Mouse (Mus musculus): ENCODE measurements around the gene Akap13. TPM values are rescaled to one million over a fixed set of nuclear protein-coding genes. Genes with fewer than 3 reads are reported as not detected.

Akap13 gene
- polyA plus RNA-seq, 1 experiment from 2014 or later = 24.9 TPM

DNA sequence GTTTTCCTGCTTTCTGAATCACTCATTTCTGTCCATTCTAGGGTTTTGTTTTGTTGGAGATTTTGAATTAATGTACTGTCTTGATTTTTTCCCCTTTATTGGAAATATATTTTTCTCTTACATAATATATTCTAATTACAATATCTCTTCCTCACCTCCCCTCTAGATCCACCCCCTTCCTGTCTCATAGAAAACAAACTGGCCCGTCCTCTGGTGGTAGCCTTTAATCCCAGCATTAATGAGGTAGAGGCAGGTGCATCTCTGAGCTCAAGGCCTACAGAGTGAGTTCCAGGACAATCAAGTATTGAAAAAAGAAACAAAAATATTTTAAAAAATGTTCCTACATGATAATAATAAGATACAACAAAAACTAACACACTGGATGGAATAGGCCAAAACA is 201.6 kb downstream of the Akap13 start:
- Histone ChIP-seq H3K9me3 (no peaks in the 10 kb centered on the region), H3K4me3 (no peak overlapping the region), H3K4me1 (0 out of 2 replicates have a peak, but pooled peaks cover 4% of the 10 kb centered on the region), H3K27ac (no peak overlapping the region), H3K27me3 (ENCODE audit: poor library complexity, severe bottlenecking) (no peaks in the 10 kb centered on the region), H3K36me3 (replicated peaks) (no peaks in the 10 kb centered on the region)
- no peak for DNase-seq (ENCODE audit: extremely low spot score, low spot score)
- 81% methylated on average over 1 of the region's 1 CpGs for WGBS

DNA sequence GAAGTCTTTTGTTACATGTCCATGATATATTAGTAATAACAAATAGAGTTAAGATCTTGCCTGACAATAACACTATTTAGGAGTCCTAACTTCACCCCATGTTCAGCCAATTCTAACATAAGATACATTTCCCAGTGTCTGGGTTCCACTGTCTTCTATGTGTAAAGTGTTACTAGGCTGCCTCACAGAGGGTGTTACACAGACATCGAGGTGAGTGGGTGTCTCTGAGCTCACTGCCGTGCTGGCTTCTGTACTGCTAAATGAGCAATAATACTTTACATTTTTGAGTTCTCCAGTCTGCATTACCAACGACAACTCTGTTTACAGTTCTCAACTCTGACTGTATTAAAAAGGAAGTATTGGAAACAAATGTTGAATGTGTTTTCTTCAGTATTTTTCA is 209.1 kb downstream of the Akap13 start:
- H3K9me3 ChIP-seq = no peaks in the 10 kb centered on the region
- H3K27me3 ChIP-seq (ENCODE audit: poor library complexity, severe bottlenecking) = no peaks in the 10 kb centered on the region
- peaks cover 4% of the 10 kb centered on the region; the same call in 1 of the 2 replicates for H3K4me1 ChIP-seq
- H3K27ac ChIP-seq = no peak overlapping the region
- H3K4me3 ChIP-seq = no peak overlapping the region
- 92% methylated on average over 3 of the region's 3 CpGs for WGBS
- H3K36me3 ChIP-seq (replicated peaks) = peaks cover 4% of the 10 kb centered on the region; the same call in 1 of the 2 replicates
- no peak for DNase-seq (ENCODE audit: extremely low spot score, low spot score)

DNA sequence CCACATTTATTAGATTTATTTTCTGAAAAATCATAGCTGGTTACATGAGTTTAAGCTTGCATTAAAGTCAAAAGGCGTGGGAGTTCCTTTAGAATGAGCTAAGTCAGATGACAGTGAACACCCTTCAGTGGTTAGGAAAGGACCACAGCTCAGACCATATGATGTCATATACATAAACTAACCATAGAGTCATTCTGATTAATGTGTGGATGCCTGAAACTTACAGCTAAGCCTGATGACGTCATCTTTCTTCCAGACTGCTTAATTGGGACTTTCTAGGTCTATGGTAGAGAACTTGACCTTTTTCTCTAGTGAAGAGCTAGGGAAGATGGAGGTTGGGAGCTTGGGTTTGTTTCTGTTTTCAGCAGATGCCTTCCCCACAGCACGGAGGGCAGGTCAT is 211.6 kb downstream of the Akap13 start:
- WGBS = 88% methylated on average over 3 of the region's 3 CpGs
- Histone ChIP-seq H3K4me1 (peaks cover 4% of the 10 kb centered on the region; the same call in 1 of the 2 replicates), H3K9me3 (no peaks in the 10 kb centered on the region), H3K27me3 (ENCODE audit: poor library complexity, severe bottlenecking) (no peaks in the 10 kb centered on the region), H3K4me3 (no peak overlapping the region), H3K27ac (no peak overlapping the region), H3K36me3 (replicated peaks) (peaks cover 4% of the 10 kb centered on the region; the same call in 1 of the 2 replicates)
- no peak for DNase-seq (ENCODE audit: extremely low spot score, low spot score)

DNA sequence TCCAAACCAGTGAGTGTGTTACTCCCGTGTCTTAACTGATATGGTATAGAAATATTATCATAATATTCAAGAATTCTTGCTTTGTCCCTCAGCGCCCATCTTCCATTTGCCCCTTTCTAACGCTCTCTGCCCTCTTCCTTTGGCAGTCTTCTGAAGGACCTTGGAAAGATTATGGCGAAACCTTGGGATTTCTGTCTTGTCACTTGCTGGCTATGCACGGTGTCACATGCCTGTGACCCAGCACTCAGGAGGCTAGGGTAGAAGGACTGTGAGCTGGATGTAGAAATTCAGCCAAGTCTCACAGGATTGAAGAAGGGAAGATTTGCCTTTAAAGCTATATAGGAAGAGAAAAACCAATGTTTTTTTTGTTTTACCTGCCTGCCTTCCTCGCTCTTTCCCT is 212.2 kb downstream of the Akap13 start:
- Histone ChIP-seq H3K36me3 (replicated peaks) (peaks cover 4% of the 10 kb centered on the region; the same call in 1 of the 2 replicates), H3K27ac (no peak overlapping the region), H3K27me3 (ENCODE audit: poor library complexity, severe bottlenecking) (no peaks in the 10 kb centered on the region), H3K4me1 (peaks cover 4% of the 10 kb centered on the region; the same call in 1 of the 2 replicates), H3K4me3 (no peak overlapping the region), H3K9me3 (no peaks in the 10 kb centered on the region)
- 94% methylated on average over 6 of the region's 6 CpGs for WGBS
- no peak for DNase-seq (ENCODE audit: extremely low spot score, low spot score)

DNA sequence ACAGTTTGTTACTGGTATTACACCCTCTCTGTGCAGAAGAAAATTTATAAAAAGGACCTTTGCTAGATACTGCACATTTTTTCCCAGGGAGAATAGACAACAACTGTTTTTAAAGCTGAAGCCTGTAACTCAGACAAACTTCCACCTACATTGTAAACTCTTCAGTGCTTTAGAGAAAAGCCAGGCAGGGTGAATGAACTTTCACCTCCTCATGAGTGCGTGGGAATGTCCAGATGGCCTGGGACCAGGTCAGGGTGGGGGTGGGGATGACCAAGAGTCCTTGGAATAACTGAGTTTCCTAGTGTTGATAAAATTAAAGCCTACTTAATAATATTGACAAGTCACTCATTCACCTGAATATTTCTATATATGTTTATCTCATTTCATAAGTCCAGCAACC is 213.1 kb downstream of the Akap13 start:
- H3K9me3 ChIP-seq = no peaks in the 10 kb centered on the region
- no peaks in the 10 kb centered on the region for H3K27me3 ChIP-seq (ENCODE audit: poor library complexity, severe bottlenecking)
- H3K4me3 ChIP-seq = no peak overlapping the region
- peaks cover 4% of the 10 kb centered on the region; the same call in 1 of the 2 replicates for H3K36me3 ChIP-seq (replicated peaks)
- DNase-seq (ENCODE audit: extremely low spot score, low spot score) = no peak
- H3K4me1 ChIP-seq = peaks cover 4% of the 10 kb centered on the region; the same call in 1 of the 2 replicates
- no peak overlapping the region for H3K27ac ChIP-seq
- 60% methylated on average over 1 of the region's 1 CpGs for WGBS

DNA sequence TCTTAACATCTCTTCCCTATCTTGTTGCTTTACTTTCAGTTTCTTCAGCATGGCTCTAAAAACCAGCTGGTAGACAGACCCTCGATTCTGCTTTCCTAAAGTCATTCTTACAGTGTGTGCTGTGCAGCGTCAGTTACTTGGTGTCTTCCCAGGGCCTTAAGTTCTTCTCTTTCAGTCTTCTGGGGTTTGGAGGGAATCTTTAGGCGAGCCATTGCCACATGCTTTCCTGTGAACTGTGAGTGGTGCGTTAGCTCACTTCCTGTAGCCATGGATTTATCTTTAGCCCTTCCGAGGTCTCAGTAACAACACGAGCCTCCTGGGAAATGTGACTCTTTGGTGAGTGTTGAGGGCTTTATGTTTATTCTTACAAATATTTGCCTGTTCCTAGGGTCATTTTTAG is 214.1 kb downstream of the Akap13 start:
- H3K27me3 ChIP-seq (ENCODE audit: poor library complexity, severe bottlenecking) = no peaks in the 10 kb centered on the region
- peaks cover 4% of the 10 kb centered on the region; the same call in 1 of the 2 replicates for H3K4me1 ChIP-seq
- H3K9me3 ChIP-seq = no peaks in the 10 kb centered on the region
- DNase-seq (ENCODE audit: extremely low spot score, low spot score) = no peak
- H3K4me3 ChIP-seq = no peak overlapping the region
- no peak overlapping the region for H3K27ac ChIP-seq
- peaks cover 4% of the 10 kb centered on the region; the same call in 1 of the 2 replicates for H3K36me3 ChIP-seq (replicated peaks)
- WGBS = 86% methylated on average over 6 of the region's 6 CpGs

DNA sequence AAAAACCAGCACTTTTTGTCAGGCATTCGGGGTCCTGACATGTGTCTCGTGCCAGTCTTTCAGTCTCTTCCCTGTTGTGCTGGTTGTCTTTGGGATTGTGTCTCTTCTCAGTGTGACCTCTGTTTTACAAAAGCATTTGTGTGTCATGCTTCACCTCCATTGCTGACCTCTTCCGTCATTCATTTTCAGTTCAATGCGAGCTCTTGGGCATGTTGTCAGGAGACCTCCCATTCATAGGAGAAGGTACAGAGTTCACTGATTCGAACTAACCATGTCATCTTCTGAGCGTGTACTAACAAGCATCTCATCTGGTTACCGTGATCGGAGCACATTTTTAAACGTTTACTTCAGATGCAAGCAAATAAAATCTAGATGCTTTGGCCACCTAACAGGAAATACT is 224.3 kb downstream of the Akap13 start:
- Histone ChIP-seq H3K9me3 (no peaks in the 10 kb centered on the region), H3K4me1 (peaks cover 20% of the 10 kb centered on the region)
- DNase-seq (ENCODE audit: extremely low spot score, low spot score) = no peak

DNA sequence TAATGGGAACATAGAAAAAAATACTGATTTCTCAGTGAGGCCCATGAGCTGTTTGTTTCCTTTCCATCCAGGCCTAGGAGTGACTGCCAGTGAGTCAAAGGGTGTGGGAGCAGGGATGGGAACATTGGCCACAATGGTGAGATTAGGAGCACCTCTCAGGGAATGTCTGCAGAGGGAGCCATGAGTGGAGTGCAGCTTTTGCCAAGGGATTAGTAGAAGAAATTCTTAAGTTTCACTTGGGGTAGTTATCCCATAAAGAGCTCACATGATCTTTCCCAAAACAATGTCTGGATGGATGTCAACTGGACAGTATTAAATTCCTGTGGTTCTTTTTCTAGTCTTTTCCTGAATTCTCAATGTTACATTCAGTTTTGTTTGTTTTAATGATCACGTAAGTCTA is 227.6 kb downstream of the Akap13 start:
- no peak overlapping the region for H3K27ac ChIP-seq
- no peaks in the 10 kb centered on the region for H3K9me3 ChIP-seq
- peaks cover 18% of the 10 kb centered on the region for H3K36me3 ChIP-seq (replicated peaks)
- WGBS = 89% methylated on average over 1 of the region's 1 CpGs
- no peaks in the 10 kb centered on the region for H3K27me3 ChIP-seq (ENCODE audit: poor library complexity, severe bottlenecking)
- peaks cover 20% of the 10 kb centered on the region for H3K4me1 ChIP-seq
- no peak for DNase-seq (ENCODE audit: extremely low spot score, low spot score)
- no peak overlapping the region for H3K4me3 ChIP-seq

More for the DNA sequence above, 224.3 kb downstream of the Akap13 start:
- H3K27me3 ChIP-seq (ENCODE audit: poor library complexity, severe bottlenecking) = no peaks in the 10 kb centered on the region
- H3K4me3 ChIP-seq = no peak overlapping the region
- H3K36me3 ChIP-seq (replicated peaks) = peaks cover 20% of the 10 kb centered on the region
- no peak overlapping the region for H3K27ac ChIP-seq
- WGBS = 71% methylated on average over 9 of the region's 9 CpGs

DNA sequence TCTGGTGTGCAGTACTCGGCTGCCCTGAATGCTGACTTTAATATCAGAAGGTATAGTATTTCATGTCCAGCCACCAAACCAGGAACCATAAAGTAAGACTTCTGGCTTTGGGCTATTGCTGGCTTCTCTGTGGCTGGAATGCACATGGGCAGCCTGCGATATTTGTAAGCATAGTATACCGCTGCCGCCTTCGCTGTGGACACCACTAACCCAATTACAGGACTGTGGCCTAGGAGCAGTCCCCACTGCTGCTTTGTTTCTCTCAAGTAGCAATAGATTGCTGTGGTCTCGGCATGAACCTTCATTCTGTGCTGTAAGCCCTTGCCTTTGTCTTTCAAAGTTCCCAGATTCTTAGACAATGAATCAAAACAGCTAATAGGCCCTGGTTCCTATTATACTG is 228.1 kb downstream of the Akap13 start:
- peaks cover 19% of the 10 kb centered on the region for H3K36me3 ChIP-seq (replicated peaks)
- no peaks in the 10 kb centered on the region for H3K27me3 ChIP-seq (ENCODE audit: poor library complexity, severe bottlenecking)
- DNase-seq (ENCODE audit: extremely low spot score, low spot score) = no peak
- no peak overlapping the region for H3K4me3 ChIP-seq
- 72% methylated on average over 6 of the region's 6 CpGs for WGBS
- H3K9me3 ChIP-seq = no peaks in the 10 kb centered on the region
- peaks cover 20% of the 10 kb centered on the region for H3K4me1 ChIP-seq
- no peak overlapping the region for H3K27ac ChIP-seq

DNA sequence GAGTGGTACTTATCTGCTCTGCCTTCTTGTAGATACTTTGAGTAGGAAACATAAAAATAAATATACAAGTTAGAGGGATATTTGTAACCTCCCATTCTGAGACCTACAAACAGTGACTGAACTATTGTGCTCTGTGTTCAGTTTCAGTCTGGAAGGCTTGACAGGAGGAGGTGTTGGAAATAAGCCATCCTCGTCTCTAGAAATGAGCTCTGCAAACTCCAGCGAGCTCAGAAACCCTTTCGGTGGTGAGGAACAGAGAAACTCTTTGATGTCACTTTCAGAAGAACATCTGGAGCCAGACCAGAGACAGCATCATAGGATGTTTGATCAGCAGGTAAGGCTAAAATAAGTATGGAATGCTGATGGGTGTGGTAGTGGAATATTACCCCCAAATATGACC is 229.6 kb downstream of the Akap13 start:
- no peaks in the 10 kb centered on the region for H3K9me3 ChIP-seq
- H3K4me1 ChIP-seq = peaks cover 16% of the 10 kb centered on the region
- no peak overlapping the region for H3K27ac ChIP-seq
- WGBS = 90% methylated on average over 3 of the region's 3 CpGs
- no peak for DNase-seq (ENCODE audit: extremely low spot score, low spot score)
- H3K4me3 ChIP-seq = no peak overlapping the region
- H3K36me3 ChIP-seq (replicated peaks) = peaks cover 22% of the 10 kb centered on the region
- H3K27me3 ChIP-seq (ENCODE audit: poor library complexity, severe bottlenecking) = no peaks in the 10 kb centered on the region

DNA sequence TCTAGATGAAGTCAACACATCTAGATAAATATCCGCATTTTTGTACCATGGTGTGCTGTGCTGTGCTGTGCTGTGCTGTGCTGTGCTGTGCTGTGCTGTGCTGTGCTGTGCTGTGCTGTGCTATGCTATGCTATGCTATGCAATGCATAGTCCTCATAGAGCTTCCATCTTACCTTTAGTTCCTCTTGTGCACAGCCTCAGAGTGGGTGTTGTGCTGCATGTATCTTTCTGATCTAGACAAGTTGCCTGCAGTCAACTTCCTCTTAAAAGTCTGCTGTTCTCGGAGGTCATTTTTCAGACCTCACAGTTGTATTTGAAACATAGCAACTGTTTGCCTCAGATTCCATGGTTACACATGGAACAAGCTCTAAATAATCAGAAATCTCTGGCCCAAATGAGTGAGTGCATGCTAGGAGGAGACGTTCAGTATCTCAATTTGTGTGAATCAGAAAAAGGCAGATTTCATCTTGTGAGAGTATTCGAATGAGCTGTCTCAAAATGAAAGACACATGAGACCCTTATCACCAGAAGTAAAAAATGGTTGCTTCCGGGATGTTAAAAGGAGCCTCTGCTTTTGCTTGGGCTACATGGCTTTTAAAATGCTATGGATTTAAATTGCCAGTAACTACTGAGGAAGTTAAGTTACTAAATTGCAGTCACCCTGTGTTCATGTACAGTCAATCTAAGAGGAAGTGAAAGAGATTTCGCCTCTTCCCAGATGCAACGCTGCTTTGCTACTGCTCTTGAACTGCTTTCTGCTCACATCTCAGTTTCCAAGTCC is 230.9 kb downstream of the Akap13 start:
- no peaks in the 10 kb centered on the region for H3K27me3 ChIP-seq (ENCODE audit: poor library complexity, severe bottlenecking)
- no peak for DNase-seq (ENCODE audit: extremely low spot score, low spot score)

DNA sequence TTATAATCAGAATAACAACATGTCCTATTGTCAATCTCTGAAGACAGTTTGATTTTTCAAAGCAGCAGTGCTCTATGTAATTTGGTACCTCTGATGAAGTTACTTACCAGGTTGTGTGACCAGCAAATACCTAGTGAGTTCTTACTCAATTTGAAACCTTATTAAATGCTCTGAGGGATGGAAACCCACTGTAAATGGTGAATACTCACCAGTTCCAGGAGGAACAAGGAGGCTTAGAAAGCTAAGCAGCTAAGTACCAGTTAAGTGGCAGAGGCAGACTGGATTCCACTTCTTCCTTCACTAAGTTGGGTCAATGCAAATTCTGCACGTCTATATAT is 231.5 kb downstream of the Akap13 start:
- Histone ChIP-seq H3K36me3 (replicated peaks) (peaks cover 21% of the 10 kb centered on the region), H3K27me3 (ENCODE audit: poor library complexity, severe bottlenecking) (no peaks in the 10 kb centered on the region), H3K27ac (no peak overlapping the region), H3K4me3 (no peak overlapping the region), H3K4me1 (peaks cover 16% of the 10 kb centered on the region), H3K9me3 (no peaks in the 10 kb centered on the region)
- WGBS = 98% methylated on average over 1 of the region's 1 CpGs
- DNase-seq (ENCODE audit: extremely low spot score, low spot score) = no peak

More for the DNA sequence above, 230.9 kb downstream of the Akap13 start:
- no peak overlapping the region for H3K27ac ChIP-seq
- H3K36me3 ChIP-seq (replicated peaks) = peaks cover 21% of the 10 kb centered on the region
- no peak overlapping the region for H3K4me3 ChIP-seq
- WGBS = 92% methylated on average over 7 of the region's 7 CpGs
- no peaks in the 10 kb centered on the region for H3K9me3 ChIP-seq
- peaks cover 16% of the 10 kb centered on the region for H3K4me1 ChIP-seq

DNA sequence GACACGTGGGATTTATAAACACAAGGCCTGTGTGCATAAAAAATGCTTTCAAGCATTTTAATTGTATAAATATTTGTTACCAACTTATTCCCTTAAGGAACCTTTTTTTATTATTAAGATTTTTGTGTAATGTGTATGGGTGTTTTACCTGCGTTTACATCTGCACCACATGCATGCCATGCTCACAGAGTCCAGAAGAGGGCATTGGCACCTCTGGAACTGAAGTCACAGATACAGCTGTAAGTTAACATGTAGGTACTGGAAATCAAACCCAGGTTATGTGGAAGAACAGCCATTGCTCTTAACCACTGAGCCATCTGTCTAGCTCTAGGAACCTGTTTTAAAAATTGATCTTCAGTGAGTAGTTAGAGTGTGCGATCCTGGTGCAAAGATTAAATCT is 232.8 kb downstream of the Akap13 start:
- no peak overlapping the region for H3K27ac ChIP-seq
- H3K9me3 ChIP-seq = no peaks in the 10 kb centered on the region
- WGBS = 91% methylated on average over 3 of the region's 3 CpGs
- no peaks in the 10 kb centered on the region for H3K27me3 ChIP-seq (ENCODE audit: poor library complexity, severe bottlenecking)
- peaks cover 21% of the 10 kb centered on the region for H3K36me3 ChIP-seq (replicated peaks)
- no peak overlapping the region for H3K4me3 ChIP-seq
- H3K4me1 ChIP-seq = peaks cover 9% of the 10 kb centered on the region
- DNase-seq (ENCODE audit: extremely low spot score, low spot score) = no peak
